Mouse (Mus musculus): ENCODE measurements around the gene Kif3c. TPM values are rescaled to one million over a fixed set of nuclear protein-coding genes. Genes with fewer than 3 reads are reported as not detected.
"Not testable (repeated sequence)": the region's sequence is repeated elsewhere in the genome, so short reads cannot be mapped to it uniquely, and the experiment has no call there.

Kif3c gene
- polyA plus RNA-seq, 1 experiment, result 3.0 TPM

DNA sequence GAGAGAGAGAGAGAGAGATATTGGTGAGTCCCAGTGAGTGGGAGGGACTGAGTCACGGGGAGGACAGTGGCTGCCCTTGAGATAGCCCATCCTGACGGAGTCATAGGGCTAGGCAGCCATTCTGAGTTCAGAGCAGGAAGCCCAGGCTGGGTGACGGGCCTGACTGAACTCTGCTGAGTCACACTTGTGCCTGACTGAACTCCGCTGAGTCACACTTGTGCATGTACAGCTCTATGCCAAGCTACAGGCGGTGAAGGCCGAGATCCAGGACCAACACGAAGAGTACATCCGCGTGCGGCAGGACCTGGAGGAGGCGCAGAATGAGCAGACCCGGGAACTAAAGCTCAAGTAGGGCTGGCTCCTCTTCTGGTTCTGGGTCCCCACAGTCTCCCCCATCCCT lies 24.5 kb downstream of the Kif3c start:
- Histone ChIP-seq H3K27ac (ENCODE audit: control insufficient read depth, insufficient read depth, low read depth, low read length, poor library complexity) (no peak overlapping the region), H3K4me1 (ENCODE audit: control insufficient read depth, insufficient read depth, low read length) (no peaks in the 10 kb centered on the region), H3K4me3 (replicated peaks; ENCODE audit: control insufficient read depth, low read depth, low read length) (no peak overlapping the region)
- TF ChIP-seq CTCF (IDR thresholded peaks at IDR 0.05; ENCODE audit: control insufficient read depth, insufficient read depth, low read length), result no peak
- no peak for TF ChIP-seq POLR2A (IDR thresholded peaks at IDR 0.05; ENCODE audit: borderline replicate concordance, control insufficient read depth, low read depth, low read length)
- WGBS, result 76% methylated on average over 12 of the region's 12 CpGs

DNA sequence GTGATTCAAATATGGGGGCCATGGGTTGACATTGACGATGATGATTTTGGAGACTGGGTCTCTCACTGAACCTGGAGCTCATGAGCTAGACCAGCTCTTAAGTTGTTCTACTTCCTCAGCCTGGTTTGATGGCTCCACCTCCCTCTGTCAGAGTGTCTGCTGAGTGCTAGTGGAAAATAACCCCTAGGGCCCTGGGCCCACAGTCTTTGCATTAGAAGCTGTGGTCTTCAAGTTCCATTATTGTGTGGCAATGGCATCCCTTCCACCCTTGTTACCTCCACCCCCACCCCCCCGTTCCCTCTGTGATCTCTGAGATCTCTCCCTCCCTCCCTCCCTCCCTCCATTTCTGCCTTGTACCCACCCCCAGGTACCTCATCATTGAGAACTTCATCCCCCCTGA lies 25.1 kb downstream of the Kif3c start:
- Histone ChIP-seq H3K27ac (ENCODE audit: control insufficient read depth, insufficient read depth, low read depth, low read length, poor library complexity) (no peak overlapping the region), H3K4me3 (replicated peaks; ENCODE audit: control insufficient read depth, low read depth, low read length) (no peak overlapping the region), H3K4me1 (ENCODE audit: control insufficient read depth, insufficient read depth, low read length) (no peaks in the 10 kb centered on the region)
- WGBS, result 85% methylated on average over 2 of the region's 2 CpGs
- TF ChIP-seq CTCF (IDR thresholded peaks at IDR 0.05; ENCODE audit: control insufficient read depth, insufficient read depth, low read length), result no peak
- no peak for TF ChIP-seq POLR2A (IDR thresholded peaks at IDR 0.05; ENCODE audit: borderline replicate concordance, control insufficient read depth, low read depth, low read length)

DNA sequence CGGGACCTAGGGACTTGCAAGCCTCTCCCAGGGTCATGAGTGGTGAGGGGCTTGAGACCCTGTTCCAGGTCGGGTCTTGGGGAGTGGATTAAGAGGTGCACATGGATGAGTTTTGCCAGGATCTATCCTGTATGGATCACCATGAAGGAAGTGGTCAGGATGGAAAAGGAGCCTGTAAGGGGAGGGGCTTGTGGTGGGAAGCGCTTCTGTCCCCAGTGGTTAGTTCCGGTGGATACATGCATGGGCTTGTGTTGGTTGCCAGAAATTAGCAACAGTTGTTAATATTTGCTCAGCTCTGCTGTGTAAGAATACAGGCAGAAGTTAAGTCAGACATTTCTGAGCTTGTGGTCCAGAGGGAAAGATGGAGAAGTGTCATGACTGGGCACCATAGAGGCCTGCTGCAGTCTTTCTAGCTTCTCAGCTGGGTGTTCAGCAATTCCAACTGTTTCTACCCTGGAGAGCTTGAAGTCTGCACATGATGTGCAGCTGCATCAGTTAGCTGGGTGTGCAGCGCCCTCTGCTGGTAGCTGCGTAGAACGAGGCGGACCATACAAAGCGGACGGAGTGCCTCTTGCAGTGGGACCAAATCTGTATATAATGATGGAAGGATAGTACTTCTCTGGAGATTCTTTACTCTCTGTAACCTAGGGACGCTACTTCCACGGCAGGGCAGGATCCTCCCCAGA lies 25.8 kb downstream of the Kif3c start:
- Histone ChIP-seq H3K4me1 (ENCODE audit: control insufficient read depth, insufficient read depth, low read length) (no peaks in the 10 kb centered on the region), H3K4me3 (replicated peaks; ENCODE audit: control insufficient read depth, low read depth, low read length) (no peak overlapping the region), H3K27ac (ENCODE audit: control insufficient read depth, insufficient read depth, low read depth, low read length, poor library complexity) (no peak overlapping the region)
- TF ChIP-seq CTCF (IDR thresholded peaks at IDR 0.05; ENCODE audit: control insufficient read depth, insufficient read depth, low read length) (peak; percentile 98), POLR2A (IDR thresholded peaks at IDR 0.05; ENCODE audit: borderline replicate concordance, control insufficient read depth, low read depth, low read length) (no peak)
- 34% methylated on average over 12 of the region's 12 CpGs for WGBS

DNA sequence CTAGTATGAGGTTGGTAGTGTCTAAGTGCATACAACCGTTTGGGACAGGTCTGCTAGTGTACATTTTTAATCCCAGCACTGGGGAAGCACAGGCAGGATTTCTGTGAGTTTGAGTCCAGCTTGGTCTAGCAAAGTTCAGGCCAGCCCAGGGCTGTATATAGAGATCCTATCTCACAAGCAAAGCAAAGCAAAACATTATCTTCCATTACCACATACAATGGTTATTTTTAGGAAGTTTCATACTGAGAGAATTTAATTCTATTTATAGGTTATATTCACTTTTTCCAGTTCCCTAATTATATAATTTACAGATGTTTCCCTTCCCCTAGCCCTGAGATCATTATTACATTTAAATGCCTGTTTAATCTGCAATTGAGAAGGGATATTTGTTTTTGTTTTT lies 26.3 kb downstream of the Kif3c start:
- no peak overlapping the region for H3K4me3 ChIP-seq (replicated peaks; ENCODE audit: control insufficient read depth, low read depth, low read length)
- H3K27ac ChIP-seq (ENCODE audit: control insufficient read depth, insufficient read depth, low read depth, low read length, poor library complexity), result no peak overlapping the region
- 50% methylated on average over 1 of the region's 1 CpGs for WGBS
- no peak for TF ChIP-seq CTCF (IDR thresholded peaks at IDR 0.05; ENCODE audit: control insufficient read depth, insufficient read depth, low read length)
- no peak for TF ChIP-seq POLR2A (IDR thresholded peaks at IDR 0.05; ENCODE audit: borderline replicate concordance, control insufficient read depth, low read depth, low read length)
- no peaks in the 10 kb centered on the region for H3K4me1 ChIP-seq (ENCODE audit: control insufficient read depth, insufficient read depth, low read length)

DNA sequence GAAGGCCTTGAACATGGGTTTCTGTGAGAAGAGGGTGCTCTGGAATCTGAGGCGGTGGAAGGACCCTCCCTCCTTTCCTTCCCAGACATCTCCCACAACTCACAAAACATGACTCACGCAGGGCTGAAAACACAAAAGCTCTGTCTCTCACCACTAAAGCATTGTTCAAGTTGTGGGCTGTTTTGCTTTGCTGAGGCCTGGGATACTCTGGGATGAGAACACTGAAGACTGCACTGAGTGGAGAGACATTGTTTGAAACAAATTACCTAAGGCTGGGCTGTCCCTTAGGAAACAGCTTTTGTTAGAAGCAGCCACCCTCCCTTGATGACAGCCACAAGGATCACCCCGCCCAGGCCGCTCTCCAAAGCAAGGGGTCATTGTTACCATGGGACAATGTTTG lies 28.2 kb downstream of the Kif3c start:
- H3K4me3 ChIP-seq (replicated peaks; ENCODE audit: control insufficient read depth, low read depth, low read length), result no peak overlapping the region
- TF ChIP-seq CTCF (IDR thresholded peaks at IDR 0.05; ENCODE audit: control insufficient read depth, insufficient read depth, low read length), result no peak
- no peak for TF ChIP-seq POLR2A (IDR thresholded peaks at IDR 0.05; ENCODE audit: borderline replicate concordance, control insufficient read depth, low read depth, low read length)
- H3K4me1 ChIP-seq (ENCODE audit: control insufficient read depth, insufficient read depth, low read length), result no peaks in the 10 kb centered on the region
- no peak overlapping the region for H3K27ac ChIP-seq (ENCODE audit: control insufficient read depth, insufficient read depth, low read depth, low read length, poor library complexity)
- 78% methylated on average over 4 of the region's 4 CpGs for WGBS

DNA sequence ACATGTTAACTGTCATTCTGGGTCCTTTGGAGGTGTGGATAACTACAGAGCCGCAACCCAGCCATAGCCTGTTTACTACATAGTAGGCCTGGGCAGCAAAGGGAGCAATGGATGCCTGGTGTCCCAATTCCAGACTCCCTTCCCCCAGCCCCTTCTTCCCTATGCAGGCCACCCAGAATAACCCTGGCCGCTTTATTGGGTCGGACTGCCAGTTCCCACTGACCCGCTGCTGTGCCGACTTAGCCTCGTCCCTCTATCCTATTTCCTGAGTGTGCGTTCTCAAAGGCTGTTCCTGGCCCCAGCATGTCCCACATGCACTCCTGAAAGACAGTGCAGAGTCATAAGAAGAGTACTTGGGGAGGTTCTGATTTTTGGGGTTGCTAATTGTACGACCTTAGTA lies 32.0 kb downstream of the Kif3c start:
- Histone ChIP-seq H3K27ac (ENCODE audit: control insufficient read depth, insufficient read depth, low read depth, low read length, poor library complexity) (no peak overlapping the region), H3K4me3 (replicated peaks; ENCODE audit: control insufficient read depth, low read depth, low read length) (no peak overlapping the region), H3K4me1 (ENCODE audit: control insufficient read depth, insufficient read depth, low read length) (no peaks in the 10 kb centered on the region)
- WGBS, result 88% methylated on average over 8 of the region's 8 CpGs
- TF ChIP-seq POLR2A (IDR thresholded peaks at IDR 0.05; ENCODE audit: borderline replicate concordance, control insufficient read depth, low read depth, low read length) (no peak), CTCF (IDR thresholded peaks at IDR 0.05; ENCODE audit: control insufficient read depth, insufficient read depth, low read length) (no peak)

DNA sequence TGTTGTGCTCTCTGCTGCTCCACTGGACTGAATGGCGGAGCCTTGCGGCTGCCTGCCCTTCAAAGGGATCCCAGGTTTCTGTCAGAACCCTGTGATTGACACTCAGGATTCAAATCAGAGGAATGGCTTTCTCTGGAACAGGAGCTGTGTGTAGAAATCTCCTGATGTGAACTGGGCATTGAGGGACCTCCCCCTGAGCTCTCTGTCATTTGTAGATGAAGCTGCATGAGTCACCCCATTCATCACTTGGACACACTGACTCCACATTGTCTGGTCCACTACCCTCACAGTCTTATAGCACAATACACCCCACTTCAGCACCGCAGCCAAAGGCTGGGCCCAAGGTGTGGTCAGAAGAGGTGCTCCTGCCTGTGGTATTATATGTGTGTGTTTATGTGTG lies 40.7 kb downstream of the Kif3c start:
- not testable (repeated sequence) for H3K4me3 ChIP-seq (replicated peaks; ENCODE audit: control insufficient read depth, low read depth, low read length); H3K27ac ChIP-seq (ENCODE audit: control insufficient read depth, insufficient read depth, low read depth, low read length, poor library complexity); H3K4me1 ChIP-seq (ENCODE audit: control insufficient read depth, insufficient read depth, low read length)
- 88% methylated on average over 3 of the region's 3 CpGs for WGBS

DNA sequence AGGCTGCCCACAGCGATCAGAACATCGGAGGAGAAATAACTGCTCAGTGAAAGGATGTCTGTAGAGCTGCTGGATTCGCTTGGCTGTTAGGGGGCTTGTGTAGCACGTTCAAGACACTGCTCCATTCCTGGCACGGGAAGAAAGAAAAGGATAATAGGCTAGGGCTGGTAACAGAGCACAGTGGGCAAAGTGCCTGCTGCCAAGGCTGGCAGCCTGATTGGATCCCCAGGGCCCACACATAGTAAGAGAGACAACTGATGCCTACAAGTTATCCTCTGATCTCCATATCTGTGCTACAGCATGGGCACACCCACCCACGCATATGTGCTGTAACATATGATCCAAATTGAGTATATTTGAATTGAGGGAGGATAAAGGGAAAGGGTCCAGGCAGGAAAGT lies 41.7 kb downstream of the Kif3c start:
- no peak for TF ChIP-seq POLR2A (IDR thresholded peaks at IDR 0.05; ENCODE audit: borderline replicate concordance, control insufficient read depth, low read depth, low read length)
- TF ChIP-seq CTCF (IDR thresholded peaks at IDR 0.05; ENCODE audit: control insufficient read depth, insufficient read depth, low read length), result no peak
- WGBS, result 89% methylated on average over 6 of the region's 6 CpGs
- no peak overlapping the region for H3K4me3 ChIP-seq (replicated peaks; ENCODE audit: control insufficient read depth, low read depth, low read length)
- no peaks in the 10 kb centered on the region for H3K4me1 ChIP-seq (ENCODE audit: control insufficient read depth, insufficient read depth, low read length)
- H3K27ac ChIP-seq (ENCODE audit: control insufficient read depth, insufficient read depth, low read depth, low read length, poor library complexity), result no peak overlapping the region

DNA sequence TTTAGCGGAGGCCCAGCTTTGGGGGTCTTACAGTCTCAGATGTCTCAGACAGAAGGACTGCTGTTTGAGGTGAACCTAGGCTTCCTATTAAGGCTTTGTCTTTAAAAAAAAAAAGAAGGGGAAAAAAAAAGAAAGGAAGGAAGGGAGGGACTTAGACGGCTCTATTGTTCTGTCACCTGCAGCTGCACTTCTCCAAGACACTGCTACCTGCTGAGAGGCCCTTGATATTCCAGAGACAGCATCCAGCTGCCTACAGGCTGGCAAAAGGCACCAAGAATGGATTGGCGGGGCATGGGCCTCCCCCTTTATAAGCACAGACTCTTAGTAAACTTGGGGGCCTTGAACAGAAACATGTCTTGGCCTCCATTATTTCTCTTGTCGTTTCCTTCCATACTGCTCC lies 50.0 kb downstream of the Kif3c start:
- WGBS, result 86% methylated on average over 4 of the region's 4 CpGs
- no peak overlapping the region for H3K4me3 ChIP-seq (replicated peaks; ENCODE audit: control insufficient read depth, low read depth, low read length)

More for the DNA sequence above, 50.0 kb downstream of the Kif3c start:
- Histone ChIP-seq H3K27ac (ENCODE audit: control insufficient read depth, insufficient read depth, low read depth, low read length, poor library complexity) (no peak overlapping the region), H3K4me1 (ENCODE audit: control insufficient read depth, insufficient read depth, low read length) (no peaks in the 10 kb centered on the region)
- TF ChIP-seq CTCF (IDR thresholded peaks at IDR 0.05; ENCODE audit: control insufficient read depth, insufficient read depth, low read length), result no peak
- no peak for TF ChIP-seq POLR2A (IDR thresholded peaks at IDR 0.05; ENCODE audit: borderline replicate concordance, control insufficient read depth, low read depth, low read length)
